Mouse (Mus musculus) hindbrain, embryonic 16.5 days (tissue): ENCODE results near the gene Tespa1. TPM values are rescaled to one million over a fixed set of nuclear protein-coding genes. Genes with fewer than 3 reads are reported as not detected.
"Not testable (repeated sequence)": the region's sequence is repeated elsewhere in the genome, so short reads cannot be mapped to it uniquely, and the experiment has no call there.

Experiments
- ATAC-seq: fragments of 200-750 bp; cut with Nextera tagmentation; 2 replicates; pipeline ENCODE4 v1.8.0; 2017; ENCODE audit warnings: moderate TSS enrichment, moderate library complexity
- H3K27ac ChIP-seq: fragments of 300-500 bp; sonication (generic); 2 replicates; pipeline ENCODE4 v1.5.1; 2014; ENCODE audit warnings: low read depth, mild to moderate bottlenecking, control low read depth, low read length, moderate library complexity
- H3K27me3 ChIP-seq: fragments of 300-500 bp; sonication (generic); replicated peaks from 2 replicates; pipeline ENCODE4 v1.6.1; 2014; ENCODE audit warnings: low read length; ENCODE audit not compliant: control insufficient read depth, insufficient read depth
- H3K36me3 ChIP-seq: fragments of 300-500 bp; sonication (generic); 2 replicates; pipeline ENCODE4 v1.6.1; 2014; ENCODE audit warnings: mild to moderate bottlenecking, low read length, moderate library complexity, mixed read lengths; ENCODE audit not compliant: control insufficient read depth, insufficient read depth
- H3K4me1 ChIP-seq: fragments of 300-500 bp; sonication (generic); 2 replicates; pipeline ENCODE4 v1.6.1; 2014; ENCODE audit warnings: low read depth, low read length; ENCODE audit not compliant: control insufficient read depth, insufficient read depth
- H3K4me2 ChIP-seq: fragments of 300-500 bp; sonication (generic); 2 replicates; pipeline ENCODE4 v1.6.1; 2014; ENCODE audit warnings: mild to moderate bottlenecking, low read length, control low read depth, moderate library complexity
- H3K4me3 ChIP-seq: fragments of 300-500 bp; sonication (generic); 2 replicates; pipeline ENCODE4 v1.5.1; 2014; ENCODE audit warnings: mild to moderate bottlenecking, low read length, control low read depth, moderate library complexity
- H3K9ac ChIP-seq: fragments of 300-500 bp; sonication (generic); 2 replicates; pipeline ENCODE4 v1.6.1; 2014; ENCODE audit warnings: low read depth, mild to moderate bottlenecking, control low read depth, low read length, moderate library complexity
- H3K9me3 ChIP-seq: fragments of 300-500 bp; sonication (generic); 2 replicates; pipeline ENCODE4 v1.6.1; 2014; ENCODE audit warnings: mild to moderate bottlenecking, low read length, moderate library complexity; ENCODE audit not compliant: control insufficient read depth
- WGBS: fragments of 180-500 bp; shearing (Covaris S2); extraction: QIAGEN DNeasy Blood & Tissue Kit; methylation state at CpG from one replicate; pipeline ENCODE4 v1.1.7; 2014; 5-methylcytosine and 5-hydroxymethylcytosine counted together
- polyA plus RNA-seq: library from polyadenylated mRNA; unstranded; fragments of >200 nt; fragmentation: Nextera tagmentation; extraction: Ambion mirVana; gene quantifications from 2 replicates; pipeline ENCODE4 v1.2.1, GENCODE M21; 2015

Tespa1 gene
- polyA plus RNA-seq, 1 experiment from 2014 or later = 0.09 TPM

GRCm38 (mm10) chr10:130371644-130372043 lies 49.0 kb downstream of the Tespa1 start:
- no peaks in the 10 kb centered on the region for H3K9me3 ChIP-seq

GRCm38 (mm10) chr10:130372491-130373173 lies 50.0 kb downstream of the Tespa1 start:
- H3K4me3 ChIP-seq = no peak overlapping the region
- H3K36me3 ChIP-seq = no peaks in the 10 kb centered on the region
- no peak for ATAC-seq
- no peaks in the 10 kb centered on the region for H3K9me3 ChIP-seq
- no peak overlapping the region for H3K9ac ChIP-seq
- no peak overlapping the region for H3K27ac ChIP-seq
- no peaks in the 10 kb centered on the region for H3K27me3 ChIP-seq
- no peak overlapping the region for H3K4me2 ChIP-seq
- H3K4me1 ChIP-seq = no peaks in the 10 kb centered on the region
- 86% methylated on average over 2 of the region's 2 CpGs for WGBS

More at GRCm38 (mm10) chr10:130371644-130372043, 49.0 kb downstream of the Tespa1 start:
- 41% methylated on average over 1 of the region's 1 CpGs for WGBS
- Histone ChIP-seq H3K4me2 (no peak overlapping the region), H3K9ac (no peak overlapping the region), H3K36me3 (no peaks in the 10 kb centered on the region), H3K4me3 (no peak overlapping the region), H3K27me3 (no peaks in the 10 kb centered on the region), H3K27ac (no peak overlapping the region), H3K4me1 (no peaks in the 10 kb centered on the region)
- no peak for ATAC-seq

- Histone ChIP-seq H3K36me3 (no peaks in the 10 kb centered on the region), H3K4me1 (no peaks in the 10 kb centered on the region), H3K27ac (no peak overlapping the region), H3K4me3 (no peak overlapping the region), H3K4me2 (no peak overlapping the region), H3K9ac (no peak overlapping the region), H3K9me3 (no peaks in the 10 kb centered on the region), H3K27me3 (no peaks in the 10 kb centered on the region)
- 89% methylated on average over 2 of the region's 2 CpGs for WGBS
- ATAC-seq = no peak
These were observed 52.5 kb downstream of the Tespa1 start for GRCm38 (mm10) chr10:130375145-130375544.

- H3K36me3 ChIP-seq = no peaks in the 10 kb centered on the region
- ATAC-seq = no peak
These were observed 71.6 kb downstream of the Tespa1 start, which contains the start of gene Vmn2r84 for GRCm38 (mm10) chr10:130394232-130394631. Vmn2r84 (minus strand) TSS chr10:130394332.

GRCm38 (mm10) chr10:130412167-130412698 lies 89.6 kb downstream of the Tespa1 start:
- WGBS = 78% methylated on average over 19 of the region's 35 CpGs
- not testable (repeated sequence) for H3K27ac ChIP-seq, H3K36me3 ChIP-seq, H3K4me2 ChIP-seq, H3K4me1 ChIP-seq, H3K4me3 ChIP-seq, H3K9me3 ChIP-seq, H3K27me3 ChIP-seq, H3K9ac ChIP-seq, ATAC-seq

More at GRCm38 (mm10) chr10:130394232-130394631, 71.6 kb downstream of the Tespa1 start, which contains the start of gene Vmn2r84:
- H3K9me3 ChIP-seq = no peaks in the 10 kb centered on the region
- H3K27me3 ChIP-seq = no peaks in the 10 kb centered on the region
- H3K4me2 ChIP-seq = no peak within 1 kb of the TSS
- H3K9ac ChIP-seq = no peak within 1 kb of the TSS
- H3K4me1 ChIP-seq = no peaks in the 10 kb centered on the region
- no peak within 1 kb of the TSS for H3K4me3 ChIP-seq
- no peak within 1 kb of the TSS for H3K27ac ChIP-seq

Other genes with a start within 250 kb of the Tespa1 start
- gene Olfr823, start 207.5 kb upstream of the Tespa1 start, polyA plus RNA-seq = not detected in 2 replicates
- not detected in 2 replicates for gene Olfr824, start 192.9 kb upstream of the Tespa1 start, polyA plus RNA-seq
- not detected in 2 replicates for gene Olfr825, start 156.1 kb upstream of the Tespa1 start, polyA plus RNA-seq
- gene Olfr826, start 138.7 kb upstream of the Tespa1 start, polyA plus RNA-seq = not detected in 2 replicates
- not detected in 2 replicates for gene Olfr827, start 108.5 kb upstream of the Tespa1 start, polyA plus RNA-seq
- 1.5 and 1.6 TPM in 2 replicates for gene Neurod4, start 42.6 kb upstream of the Tespa1 start, polyA plus RNA-seq
- 0.01 and 0.03 TPM in 2 replicates for gene Vmn2r84, start 71.5 kb downstream of the Tespa1 start, polyA plus RNA-seq
- gene Vmn2r85, start 106.8 kb downstream of the Tespa1 start, polyA plus RNA-seq = 0.03 and 0.04 TPM in 2 replicates
- gene Vmn2r86, start 133.2 kb downstream of the Tespa1 start, polyA plus RNA-seq = 0.02 and 0.05 TPM in 2 replicates
- 0.11 and 0.13 TPM in 2 replicates for gene Vmn2r87, start 174.5 kb downstream of the Tespa1 start, polyA plus RNA-seq